Mouse (Mus musculus): Measurements from ENCODE around the gene Dtx1. TPM values are rescaled to one million over a fixed set of nuclear protein-coding genes. Genes with fewer than 3 reads are reported as not detected.

Dtx1 gene
- polyA plus RNA-seq, 1 experiment: 89.7 TPM

DNA sequence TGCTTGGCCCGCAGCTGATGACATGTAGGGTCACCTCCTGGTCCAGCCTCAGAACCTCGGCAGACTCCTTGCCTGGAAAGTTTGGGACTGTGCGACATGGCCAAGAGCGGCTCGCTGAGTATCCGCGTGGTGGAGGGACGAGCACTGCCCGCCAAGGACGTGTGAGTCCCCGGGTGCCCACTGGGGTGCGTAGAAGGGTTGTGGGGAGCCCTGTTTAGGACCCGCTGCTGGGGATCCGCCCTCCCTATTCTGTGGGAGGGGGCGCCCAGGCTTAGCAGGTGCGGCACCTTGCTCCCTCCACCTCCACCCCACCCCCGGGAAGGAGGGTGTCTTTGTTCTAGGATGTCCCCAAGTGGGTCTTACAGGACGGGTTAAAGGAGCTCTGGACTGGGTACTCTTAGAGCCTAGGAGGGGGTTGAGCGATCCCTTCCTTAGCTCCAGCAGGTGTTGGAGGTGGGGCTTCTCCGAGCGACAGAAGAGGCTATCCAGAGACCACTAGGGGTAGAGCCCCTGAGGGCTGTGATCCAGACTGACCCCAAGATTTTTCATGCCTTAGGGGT, 62.3 kb downstream of the Dtx1 start:
- Histone ChIP-seq H3K4me3 (ENCODE audit: insufficient read depth, low read length) (peak overlapping the region; percentile 73), H3K4me1 (ENCODE audit: control insufficient read depth, insufficient read depth, low read length) (peaks cover 9% of the 10 kb centered on the region), H3K27ac (ENCODE audit: insufficient read depth, low read length) (peak overlapping the region; percentile 79)
- no peak for TF ChIP-seq POLR2A (IDR thresholded peaks at IDR 0.05; ENCODE audit: extremely low read depth, insufficient read depth, low read length)
- TF ChIP-seq CTCF (IDR thresholded peaks at IDR 0.05; ENCODE audit: extremely low read depth, insufficient read depth, low read length): no peak

- peaks cover 8% of the 10 kb centered on the region for H3K4me1 ChIP-seq (ENCODE audit: control insufficient read depth, insufficient read depth, low read length)
- TF ChIP-seq POLR2A (IDR thresholded peaks at IDR 0.05; ENCODE audit: extremely low read depth, insufficient read depth, low read length) (no peak), CTCF (IDR thresholded peaks at IDR 0.05; ENCODE audit: extremely low read depth, insufficient read depth, low read length) (peak; percentile 44)
- H3K4me3 ChIP-seq (ENCODE audit: insufficient read depth, low read length): peak within 1 kb of the TSS; percentile 73
- peak within 1 kb of the TSS; percentile 79 for H3K27ac ChIP-seq (ENCODE audit: insufficient read depth, low read length)
Observed at GRCm38 (mm10) chr5:120648569-120649373, 63.0 kb downstream of the Dtx1 start, which contains the start of gene Rasal1. Gene Rasal1, plus strand, starts transcription at chr5:120648812.

DNA sequence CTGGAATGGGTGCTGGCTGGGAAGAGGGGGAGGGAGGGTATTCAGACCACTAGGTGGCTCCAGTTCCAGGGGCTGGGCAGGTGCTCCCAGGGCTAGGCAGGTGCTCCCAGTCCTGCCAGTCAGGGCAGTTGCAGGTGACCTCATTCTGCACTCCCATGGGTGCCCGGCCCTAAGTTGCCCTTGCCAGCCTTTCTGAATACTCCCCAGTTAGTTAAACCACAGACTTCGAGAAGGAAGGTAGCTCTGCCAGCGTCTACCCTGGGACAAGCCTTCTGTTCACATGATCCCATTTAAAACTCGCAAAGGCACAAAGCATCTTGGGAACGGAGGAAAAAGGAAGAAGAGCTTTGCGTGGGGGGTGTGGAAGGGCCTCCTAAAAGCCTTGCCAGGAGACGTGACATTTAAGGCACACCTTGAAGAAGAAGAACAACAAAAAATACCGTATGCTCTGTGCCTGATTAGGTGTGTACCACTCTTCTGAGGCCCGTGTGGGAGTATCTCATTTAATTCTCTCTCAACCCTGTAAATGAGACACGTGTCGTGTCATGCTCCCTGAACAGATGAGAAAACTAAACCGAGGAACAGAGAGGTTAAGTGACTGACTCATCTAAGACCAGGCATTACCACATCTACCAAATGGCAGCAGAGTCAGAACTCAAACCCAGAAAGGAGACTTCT, 63.8 kb downstream of the Dtx1 start:
- peak overlapping the region; percentile 68 for H3K27ac ChIP-seq (ENCODE audit: insufficient read depth, low read length)
- no peak overlapping the region; the same call in 1 of the 2 replicates for H3K4me3 ChIP-seq (ENCODE audit: insufficient read depth, low read length)
- H3K4me1 ChIP-seq (ENCODE audit: control insufficient read depth, insufficient read depth, low read length): peaks cover 7% of the 10 kb centered on the region
- TF ChIP-seq CTCF (IDR thresholded peaks at IDR 0.05; ENCODE audit: extremely low read depth, insufficient read depth, low read length): no peak
- TF ChIP-seq POLR2A (IDR thresholded peaks at IDR 0.05; ENCODE audit: extremely low read depth, insufficient read depth, low read length): no peak

- Histone ChIP-seq H3K27ac (ENCODE audit: insufficient read depth, low read length) (no peak overlapping the region), H3K4me3 (ENCODE audit: insufficient read depth, low read length) (no peak overlapping the region), H3K4me1 (ENCODE audit: control insufficient read depth, insufficient read depth, low read length) (peaks cover 4% of the 10 kb centered on the region)
- TF ChIP-seq POLR2A (IDR thresholded peaks at IDR 0.05; ENCODE audit: extremely low read depth, insufficient read depth, low read length) (no peak), CTCF (IDR thresholded peaks at IDR 0.05; ENCODE audit: extremely low read depth, insufficient read depth, low read length) (no peak)
Observed at GRCm38 (mm10) chr5:120647361-120647760, 64.4 kb downstream of the Dtx1 start.

GRCm38 (mm10) chr5:120645851-120646250, 65.9 kb downstream of the Dtx1 start:
- Histone ChIP-seq H3K4me1 (ENCODE audit: control insufficient read depth, insufficient read depth, low read length) (peaks cover 2% of the 10 kb centered on the region; the same call in 1 of the 2 replicates), H3K27ac (ENCODE audit: insufficient read depth, low read length) (no peak overlapping the region), H3K4me3 (ENCODE audit: insufficient read depth, low read length) (no peak overlapping the region)
- no peak for TF ChIP-seq POLR2A (IDR thresholded peaks at IDR 0.05; ENCODE audit: extremely low read depth, insufficient read depth, low read length)
- TF ChIP-seq CTCF (IDR thresholded peaks at IDR 0.05; ENCODE audit: extremely low read depth, insufficient read depth, low read length): no peak

DNA sequence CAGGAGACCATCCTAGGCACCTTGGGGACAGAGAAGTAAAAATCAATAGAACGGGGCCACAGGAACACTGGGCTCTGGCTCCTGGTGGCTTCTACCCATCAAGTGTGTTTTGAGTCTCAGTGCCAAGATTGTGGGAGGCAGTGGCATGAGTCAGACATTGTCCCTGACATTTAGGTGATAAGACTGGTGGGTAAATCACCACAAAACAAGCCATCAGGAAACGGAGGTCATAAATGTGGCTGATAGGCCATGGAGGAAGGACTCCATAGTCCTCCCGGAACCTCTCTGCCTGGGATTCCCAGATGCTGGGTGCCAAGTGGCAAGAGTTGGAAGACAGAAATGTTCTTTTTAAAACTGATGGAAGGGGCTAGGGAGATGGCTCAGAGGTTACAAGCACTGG, 67.5 kb downstream of the Dtx1 start:
- Histone ChIP-seq H3K27ac (ENCODE audit: insufficient read depth, low read length) (no peak overlapping the region), H3K4me1 (ENCODE audit: control insufficient read depth, insufficient read depth, low read length) (peaks cover 4% of the 10 kb centered on the region), H3K4me3 (ENCODE audit: insufficient read depth, low read length) (no peak overlapping the region)
- TF ChIP-seq POLR2A (IDR thresholded peaks at IDR 0.05; ENCODE audit: extremely low read depth, insufficient read depth, low read length) (no peak), CTCF (IDR thresholded peaks at IDR 0.05; ENCODE audit: extremely low read depth, insufficient read depth, low read length) (no peak)

DNA sequence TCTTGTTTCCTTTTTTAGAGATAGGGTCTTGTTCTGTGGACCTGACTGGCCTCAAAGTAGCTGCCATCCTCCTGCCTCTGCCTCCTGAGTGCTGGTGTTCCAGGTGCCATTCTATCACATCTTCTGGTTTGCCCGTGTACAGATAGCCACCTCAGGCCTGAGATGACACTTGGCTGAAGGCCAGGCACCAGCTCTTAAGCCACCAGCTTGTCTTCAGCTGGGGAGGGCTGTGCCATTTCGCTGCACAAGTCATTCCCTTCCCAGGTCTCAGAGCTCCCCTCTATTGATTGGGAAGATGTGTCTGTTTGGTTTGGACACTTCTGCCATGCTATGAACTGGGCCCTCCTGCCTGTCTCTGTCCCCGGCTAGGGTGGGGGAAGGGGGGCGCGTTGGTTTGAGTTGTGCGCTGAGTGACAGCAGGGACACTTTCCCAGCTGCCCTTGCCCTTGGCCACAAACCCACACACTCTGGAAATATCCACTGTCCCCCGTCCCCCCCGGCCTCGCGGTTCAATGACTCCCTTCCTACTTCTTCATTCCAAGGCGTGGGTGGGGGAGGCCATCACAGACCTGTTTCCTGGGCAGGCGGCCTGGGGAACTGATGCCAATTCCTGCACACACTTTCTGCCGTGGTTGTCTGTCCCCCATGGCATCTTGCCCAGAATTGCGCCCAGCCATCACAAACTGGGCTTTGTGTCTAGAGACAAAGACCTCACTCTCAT, 68.2 kb downstream of the Dtx1 start:
- TF ChIP-seq POLR2A (IDR thresholded peaks at IDR 0.05; ENCODE audit: extremely low read depth, insufficient read depth, low read length) (no peak), CTCF (IDR thresholded peaks at IDR 0.05; ENCODE audit: extremely low read depth, insufficient read depth, low read length) (no peak)
- Histone ChIP-seq H3K27ac (ENCODE audit: insufficient read depth, low read length) (no peak overlapping the region), H3K4me3 (ENCODE audit: insufficient read depth, low read length) (no peak overlapping the region), H3K4me1 (ENCODE audit: control insufficient read depth, insufficient read depth, low read length) (peaks cover 4% of the 10 kb centered on the region)

GRCm38 (mm10) chr5:120640094-120640493, 71.6 kb downstream of the Dtx1 start:
- Histone ChIP-seq H3K4me1 (ENCODE audit: control insufficient read depth, insufficient read depth, low read length) (peaks cover 4% of the 10 kb centered on the region), H3K4me3 (ENCODE audit: insufficient read depth, low read length) (no peak overlapping the region), H3K27ac (ENCODE audit: insufficient read depth, low read length) (no peak overlapping the region)
- TF ChIP-seq POLR2A (IDR thresholded peaks at IDR 0.05; ENCODE audit: extremely low read depth, insufficient read depth, low read length) (no peak), CTCF (IDR thresholded peaks at IDR 0.05; ENCODE audit: extremely low read depth, insufficient read depth, low read length) (no peak)

GRCm38 (mm10) chr5:120635633-120636032, 76.1 kb downstream of the Dtx1 start:
- Histone ChIP-seq H3K27ac (ENCODE audit: insufficient read depth, low read length) (peak overlapping the region; percentile 64; the same call in 1 of the 2 replicates), H3K4me1 (ENCODE audit: control insufficient read depth, insufficient read depth, low read length) (peaks cover 4% of the 10 kb centered on the region), H3K4me3 (ENCODE audit: insufficient read depth, low read length) (no peak overlapping the region)
- TF ChIP-seq POLR2A (IDR thresholded peaks at IDR 0.05; ENCODE audit: extremely low read depth, insufficient read depth, low read length): no peak
- no peak for TF ChIP-seq CTCF (IDR thresholded peaks at IDR 0.05; ENCODE audit: extremely low read depth, insufficient read depth, low read length)

Measured in cortical plate, adult 2 months (tissue).